In the genomic region with DNA sequence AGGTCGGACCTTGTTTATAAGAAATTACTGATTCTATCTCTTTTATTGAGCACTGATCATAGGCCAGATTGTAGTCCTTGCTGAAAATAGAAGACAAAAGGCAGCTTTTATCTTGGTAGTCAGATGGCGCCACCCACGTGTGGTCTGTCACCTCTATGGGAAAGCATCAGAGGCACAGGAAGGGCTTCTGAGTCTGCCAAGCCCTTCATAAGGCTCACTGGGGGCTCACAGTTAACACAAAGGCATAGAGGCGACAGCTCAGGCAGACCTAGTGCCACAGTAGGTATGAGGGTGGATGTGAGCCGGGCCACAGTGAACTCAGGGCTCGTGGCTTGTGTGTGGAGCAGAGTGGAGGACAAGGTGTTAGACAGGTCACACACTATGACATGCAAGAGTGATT, we compare ENCODE assay signal across 14 mouse cellular contexts.
A peak's percentile ranks its signal among the peaks of the same experiment; 100 is the strongest.
DNase-seq lines count a peak whose midpoint lies in the region; ATAC-seq and TF ChIP-seq lines count a peak whose summit lies in the region.
"Had no signal": no experiment of that assay in that cellular context is flagged by ENCODE, and none has a peak within 500 bp of the region (broad histone marks: within the 10 kb centered on the region; RNA-seq: fewer than 3 reads in every experiment).

No protein-coding gene starts in this region.

- no peak overlapping the region for H3K4me2 ChIP-seq in forebrain, embryonic 15.5 days (replicated peaks)
- no peak overlapping the region for H3K4me2 ChIP-seq in forebrain, embryonic 11.5 days (ENCODE audit: low read depth, low read length, severe bottlenecking)
- H3K4me2 ChIP-seq: embryonic facial prominence, embryonic 12.5 days; liver, embryonic 12.5 days had no signal

- no peak for TF ChIP-seq POLR2A in cerebellum, adult 2 months (IDR thresholded peaks at IDR 0.05; ENCODE audit: borderline replicate concordance, insufficient read depth, low read length)

- H3K4me3 ChIP-seq in forebrain, embryonic 15.5 days = no peak overlapping the region
- H3K4me3 ChIP-seq in forebrain, embryonic 11.5 days (ENCODE audit: low read depth, low read length) = no peak overlapping the region
- no peak overlapping the region for H3K4me3 ChIP-seq in cerebellum, adult 2 months (replicated peaks; ENCODE audit: insufficient read depth, low read depth, low read length)
- H3K4me3 ChIP-seq: embryonic facial prominence, embryonic 12.5 days; hindbrain, embryonic 10.5 days; limb, embryonic 10.5 days; liver, embryonic 12.5 days; megakaryocyte, embryonic 14.5 days had no signal

- no peaks in the 10 kb centered on the region for H3K36me3 ChIP-seq in forebrain, embryonic 15.5 days
- H3K36me3 ChIP-seq in forebrain, embryonic 11.5 days (ENCODE audit: control insufficient read depth, insufficient read depth, low read length) = peaks cover 2% of the 10 kb centered on the region; the same call in 1 of the 2 replicates
- H3K36me3 ChIP-seq: embryonic facial prominence, embryonic 12.5 days; hindbrain, embryonic 10.5 days; limb, embryonic 10.5 days; liver, embryonic 12.5 days had no signal

- DNase-seq in forebrain, embryonic 11.5 days (ENCODE audit: low spot score) = no peak
- DNase-seq in cerebellum, adult 2 months = peak; percentile 59 to 69
- DNase-seq in layer of hippocampus, adult 18-20 months (ENCODE audit: low spot score in 2 of 2) = peak; percentile 76 to 94
- peak; percentile 7 for DNase-seq in naive thymus-derived CD4-positive, alpha-beta T cell, adult 2 months (ENCODE audit: low read depth)
- DNase-seq in kidney, postnatal 25 days = no peak
- no peak for DNase-seq in urinary bladder, adult 18-20 months (ENCODE audit: low spot score in 2 of 2)

- ATAC-seq in forebrain, embryonic 15.5 days (replicated peaks) = 0 out of 2 replicates have a peak, but pooled peaks have one; percentile 43
- no peak for ATAC-seq in forebrain, embryonic 11.5 days (replicated peaks; ENCODE audit: low FRiP score)
- no peak for ATAC-seq in erythroblast, adult 5-6 weeks (replicated peaks; ENCODE audit: low FRiP score, poor library complexity, severe bottlenecking)
- ATAC-seq: intestine, embryonic 16.5 days; liver, embryonic 12.5 days had no signal

- no peak overlapping the region for H3K9ac ChIP-seq in forebrain, embryonic 15.5 days (replicated peaks)
- no peak overlapping the region for H3K9ac ChIP-seq in forebrain, embryonic 11.5 days (ENCODE audit: low read length)
- H3K9ac ChIP-seq: embryonic facial prominence, embryonic 12.5 days; liver, embryonic 12.5 days had no signal

- no peaks in the 10 kb centered on the region for H3K27me3 ChIP-seq in forebrain, embryonic 15.5 days
- H3K27me3 ChIP-seq in forebrain, embryonic 11.5 days (ENCODE audit: control insufficient read depth, insufficient read depth, low read length) = no peaks in the 10 kb centered on the region
- no peaks in the 10 kb centered on the region for H3K27me3 ChIP-seq in cerebellum, adult 2 months (ENCODE audit: control insufficient read depth, insufficient read depth, low read length)
- H3K27me3 ChIP-seq: embryonic facial prominence, embryonic 12.5 days; liver, embryonic 12.5 days had no signal

- no peaks in the 10 kb centered on the region for H3K4me1 ChIP-seq in forebrain, embryonic 15.5 days
- no peaks in the 10 kb centered on the region for H3K4me1 ChIP-seq in forebrain, embryonic 11.5 days (replicated peaks; ENCODE audit: control insufficient read depth, insufficient read depth, low read length)
- peaks cover 12% of the 10 kb centered on the region for H3K4me1 ChIP-seq in cerebellum, adult 2 months (ENCODE audit: control insufficient read depth, insufficient read depth, low read length)
- H3K4me1 ChIP-seq: embryonic facial prominence, embryonic 12.5 days; hindbrain, embryonic 10.5 days; limb, embryonic 10.5 days; liver, embryonic 12.5 days had no signal

- WGBS in forebrain, embryonic 15.5 days = 79% methylated on average over 6 of the region's 6 CpGs
- 81% methylated on average over 6 of the region's 6 CpGs for WGBS in forebrain, embryonic 11.5 days
- 36% methylated on average over 6 of the region's 6 CpGs for WGBS in cerebellum, adult 2 months

- H3K27ac ChIP-seq in forebrain, embryonic 15.5 days (replicated peaks) = no peak overlapping the region
- H3K27ac ChIP-seq in forebrain, embryonic 11.5 days (ENCODE audit: low read depth, low read length) = no peak overlapping the region
- H3K27ac ChIP-seq in cerebellum, adult 2 months (ENCODE audit: insufficient read depth, low read length) = no peak overlapping the region
- H3K27ac ChIP-seq: embryonic facial prominence, embryonic 12.5 days; hindbrain, embryonic 10.5 days; limb, embryonic 10.5 days; liver, embryonic 12.5 days had no signal

- TF ChIP-seq CTCF in cerebellum, adult 2 months (IDR thresholded peaks at IDR 0.05; ENCODE audit: borderline replicate concordance, insufficient read depth, low read depth, low read length) = no peak

- peaks cover 4% of the 10 kb centered on the region for H3K9me3 ChIP-seq in forebrain, embryonic 15.5 days
- H3K9me3 ChIP-seq in forebrain, embryonic 11.5 days (ENCODE audit: control insufficient read depth, low read length) = peaks cover 4% of the 10 kb centered on the region

Comparison
In these comparisons a context has a peak if more than half of its experiments do, and no peak if none do; other contexts are left out.
1. DNase-seq: peak in cerebellum, adult 2 months (2 of 2), layer of hippocampus, adult 18-20 months (2 of 2) and naive thymus-derived CD4-positive, alpha-beta T cell, adult 2 months (single experiment); none in forebrain, embryonic 11.5 days (single experiment), kidney, postnatal 25 days (0 of 2) and urinary bladder, adult 18-20 months (0 of 2).